Mouse (Mus musculus): ENCODE data around the gene Clcnkb. TPM values are rescaled to one million over a fixed set of nuclear protein-coding genes. Genes with fewer than 3 reads are reported as not detected.

The Clcnkb gene
- polyA plus RNA-seq, 1 experiment from 2014 or later = not detected

DNA sequence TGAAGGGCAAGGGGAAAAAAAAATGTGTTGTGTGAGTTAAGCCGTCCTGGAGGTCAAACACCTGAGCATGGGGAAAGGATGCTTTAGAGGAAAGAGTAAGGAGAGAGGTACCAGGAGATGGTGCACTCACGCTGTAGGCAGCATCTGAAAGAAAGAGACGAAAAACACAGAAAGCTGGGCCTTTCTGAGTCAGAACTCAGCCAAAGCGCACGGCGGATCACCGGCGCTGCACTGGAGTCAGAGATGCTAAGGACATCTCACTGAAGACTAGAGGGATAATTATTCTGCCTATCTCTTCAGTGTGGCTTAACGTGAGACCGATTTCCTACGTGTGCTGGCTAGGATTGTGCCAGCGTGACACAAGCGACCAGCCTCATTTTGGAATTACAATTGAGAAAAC is 12.1 kb upstream of the Clcnkb start:
- ATAC-seq (no peak), DNase-seq (ENCODE audit: low spot score) (no peak)
- no peaks in the 10 kb centered on the region for H3K9me3 ChIP-seq (replicated peaks; ENCODE audit: control insufficient read depth, low read length)
- H3K27me3 ChIP-seq (replicated peaks; ENCODE audit: control insufficient read depth, insufficient read depth, low read length) = no peaks in the 10 kb centered on the region
- H3K36me3 ChIP-seq (ENCODE audit: control insufficient read depth, insufficient read depth, low read length) = no peaks in the 10 kb centered on the region
- H3K4me2 ChIP-seq (ENCODE audit: low read length) = no peak overlapping the region
- H3K27ac ChIP-seq (ENCODE audit: low read depth, low read length) = no peak overlapping the region
- 86% methylated on average over 13 of the region's 13 CpGs for WGBS
- H3K4me3 ChIP-seq (ENCODE audit: low read depth, low read length) = no peak overlapping the region
- H3K4me1 ChIP-seq (ENCODE audit: control insufficient read depth, insufficient read depth, low read length) = no peaks in the 10 kb centered on the region
- H3K9ac ChIP-seq (ENCODE audit: low read length) = no peak overlapping the region

DNA sequence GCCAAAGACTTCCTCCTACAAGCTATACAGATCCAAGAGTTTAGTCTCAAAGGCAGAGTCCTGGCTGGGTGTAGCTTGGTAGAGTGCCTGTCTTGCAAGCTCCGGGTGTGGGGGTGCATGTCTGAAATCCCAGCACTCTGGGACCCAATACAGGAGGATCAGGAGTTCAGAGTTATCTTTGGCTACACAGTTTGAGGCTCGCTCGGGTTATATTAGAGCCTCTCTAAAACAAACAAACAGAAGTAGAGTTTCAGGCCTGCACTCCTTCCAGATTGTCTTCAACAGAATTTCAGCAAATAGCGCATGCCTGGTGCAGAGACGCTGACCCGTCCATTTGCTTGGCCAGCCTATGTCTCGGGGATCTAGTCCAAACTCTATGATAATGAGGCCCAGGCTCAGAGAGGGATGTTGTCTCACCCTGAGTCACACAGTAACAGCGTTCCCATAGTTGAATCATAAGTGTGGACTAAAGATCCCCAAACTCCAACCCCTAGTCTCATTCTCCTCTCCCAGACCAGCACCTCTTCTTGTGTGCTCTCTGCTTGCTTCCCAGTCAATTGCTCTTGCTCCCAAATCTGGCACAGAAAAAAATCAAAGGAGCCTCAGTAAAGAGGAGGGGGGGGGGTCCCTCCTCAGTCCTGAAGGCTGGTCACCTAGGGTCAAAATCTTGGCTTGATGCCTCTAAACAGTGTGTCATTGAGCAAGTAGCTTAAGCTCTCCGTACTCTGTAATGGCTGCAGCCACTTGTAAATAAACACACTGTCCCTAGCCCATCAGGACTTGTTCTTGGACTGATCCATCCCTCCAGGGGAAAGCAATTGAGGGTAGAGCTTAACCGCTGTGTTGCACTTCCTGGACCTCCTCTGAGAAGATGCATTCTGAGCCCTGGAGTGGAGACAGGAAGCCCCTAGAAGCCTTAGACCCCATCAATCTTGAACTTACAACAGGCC is 11.3 kb upstream of the Clcnkb start:
- no peaks in the 10 kb centered on the region for H3K9me3 ChIP-seq (replicated peaks; ENCODE audit: control insufficient read depth, low read length)
- H3K4me2 ChIP-seq (ENCODE audit: low read length) = no peak overlapping the region
- no peak overlapping the region for H3K9ac ChIP-seq (ENCODE audit: low read length)
- H3K36me3 ChIP-seq (ENCODE audit: control insufficient read depth, insufficient read depth, low read length) = no peaks in the 10 kb centered on the region
- DNase-seq (ENCODE audit: low spot score) (peak; percentile 8), ATAC-seq (no peak)
- no peaks in the 10 kb centered on the region for H3K4me1 ChIP-seq (ENCODE audit: control insufficient read depth, insufficient read depth, low read length)
- H3K4me3 ChIP-seq (ENCODE audit: low read depth, low read length) = no peak overlapping the region
- H3K27ac ChIP-seq (ENCODE audit: low read depth, low read length) = no peak overlapping the region
- WGBS = 83% methylated on average over 10 of the region's 10 CpGs
- H3K27me3 ChIP-seq (replicated peaks; ENCODE audit: control insufficient read depth, insufficient read depth, low read length) = no peaks in the 10 kb centered on the region

DNA sequence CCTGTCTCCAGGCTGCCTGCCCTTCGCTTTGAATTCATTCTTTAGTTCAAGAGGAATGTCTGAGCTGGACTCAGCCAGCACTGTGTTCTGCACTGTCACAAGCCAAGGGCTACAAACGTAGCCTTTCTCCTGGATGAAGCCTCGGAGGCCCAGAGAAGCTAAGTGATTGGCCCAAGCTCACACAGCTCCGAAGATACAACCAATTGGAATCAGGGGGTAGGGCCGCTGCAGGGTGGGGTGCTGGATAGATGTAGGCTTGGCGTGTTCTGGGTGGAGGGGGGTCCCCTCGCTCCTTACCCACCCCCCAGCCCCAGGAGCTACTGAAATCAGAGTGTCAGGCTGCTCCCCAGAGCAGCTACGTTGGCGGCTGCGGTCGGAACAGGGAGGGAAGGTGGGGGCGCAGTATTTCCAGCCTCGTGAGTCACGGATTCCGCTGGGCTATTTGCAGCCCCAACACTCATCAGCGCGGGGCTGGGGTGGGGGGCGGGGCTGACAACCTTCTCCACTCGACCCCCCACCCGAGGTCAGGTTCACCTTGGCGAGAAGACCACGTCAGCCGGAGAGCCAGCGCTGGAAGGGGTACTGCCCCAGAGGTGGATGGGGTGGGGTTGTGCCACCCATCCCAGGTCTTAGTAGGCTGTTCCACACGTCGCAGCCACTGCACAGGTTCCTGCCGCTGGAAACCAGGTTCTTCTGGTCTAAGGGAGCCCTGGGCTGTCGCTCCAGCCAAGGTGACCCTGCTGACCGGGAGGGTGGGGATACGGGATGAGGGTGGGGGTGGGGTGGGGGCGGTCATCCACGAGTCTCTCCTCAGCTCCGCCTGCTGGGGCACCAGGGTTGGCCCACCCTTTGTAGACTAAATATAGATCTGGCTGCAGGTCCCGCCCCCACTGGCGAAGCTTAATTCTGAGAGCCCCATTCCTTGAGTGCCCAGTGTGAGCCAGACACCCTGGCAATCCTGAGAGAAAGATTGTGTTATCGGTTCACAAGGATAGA is 10.0 kb upstream of the Clcnkb start:
- Histone ChIP-seq H3K4me2 (ENCODE audit: low read length) (peak overlapping the region; percentile 70), H3K36me3 (ENCODE audit: control insufficient read depth, insufficient read depth, low read length) (no peaks in the 10 kb centered on the region), H3K4me3 (ENCODE audit: low read depth, low read length) (peak overlapping the region; percentile 37), H3K9me3 (replicated peaks; ENCODE audit: control insufficient read depth, low read length) (no peaks in the 10 kb centered on the region), H3K4me1 (ENCODE audit: control insufficient read depth, insufficient read depth, low read length) (no peaks in the 10 kb centered on the region), H3K27ac (ENCODE audit: low read depth, low read length) (no peak overlapping the region), H3K27me3 (replicated peaks; ENCODE audit: control insufficient read depth, insufficient read depth, low read length) (no peaks in the 10 kb centered on the region), H3K9ac (ENCODE audit: low read length) (peak overlapping the region; percentile 58)
- ATAC-seq (peak; percentile 96), DNase-seq (ENCODE audit: low spot score) (peak; percentile 74)
- 5% methylated on average over 36 of the region's 36 CpGs for WGBS

DNA sequence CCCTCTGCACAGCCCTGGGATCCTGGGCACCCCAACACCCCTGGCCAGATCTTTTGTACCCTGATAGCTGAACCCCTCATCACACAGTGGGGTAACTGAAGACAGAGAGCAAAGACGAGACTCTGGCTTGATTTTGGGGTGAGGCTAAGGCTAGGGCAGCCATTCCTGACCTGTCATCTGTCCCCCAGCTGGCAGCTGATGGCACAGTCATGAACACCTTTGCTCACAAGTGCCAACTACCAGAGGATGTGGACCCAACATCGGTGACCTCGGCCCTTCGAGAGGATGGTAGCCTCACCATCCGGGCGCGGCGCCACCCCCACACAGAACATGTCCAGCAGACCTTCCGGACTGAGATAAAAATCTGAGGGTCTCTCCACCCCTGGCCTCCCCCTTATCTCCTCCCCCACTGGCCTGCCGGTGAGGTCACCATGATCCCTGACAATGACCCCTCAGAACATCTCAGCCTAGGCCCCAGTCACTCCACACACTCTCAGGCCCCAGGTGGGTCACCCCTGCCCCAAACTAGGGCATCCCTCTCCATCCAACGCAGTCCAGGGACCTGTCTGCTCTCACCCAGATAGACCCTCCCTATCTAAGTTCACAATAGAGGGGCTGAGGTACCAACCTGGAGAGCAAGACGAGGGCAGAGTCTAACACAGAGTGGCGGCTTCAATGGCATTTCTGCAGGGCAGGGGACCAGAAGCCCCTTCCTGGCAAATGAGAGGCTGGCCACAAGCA is 8.0 kb upstream of the Clcnkb start:
- Histone ChIP-seq H3K9me3 (replicated peaks; ENCODE audit: control insufficient read depth, low read length) (no peaks in the 10 kb centered on the region), H3K9ac (ENCODE audit: low read length) (no peak overlapping the region), H3K4me1 (ENCODE audit: control insufficient read depth, insufficient read depth, low read length) (no peaks in the 10 kb centered on the region), H3K4me3 (ENCODE audit: low read depth, low read length) (no peak overlapping the region), H3K27ac (ENCODE audit: low read depth, low read length) (no peak overlapping the region), H3K27me3 (replicated peaks; ENCODE audit: control insufficient read depth, insufficient read depth, low read length) (no peaks in the 10 kb centered on the region), H3K36me3 (ENCODE audit: control insufficient read depth, insufficient read depth, low read length) (no peaks in the 10 kb centered on the region), H3K4me2 (ENCODE audit: low read length) (no peak overlapping the region)
- ATAC-seq (no peak), DNase-seq (ENCODE audit: low spot score) (no peak)
- WGBS = 89% methylated on average over 13 of the region's 13 CpGs

DNA sequence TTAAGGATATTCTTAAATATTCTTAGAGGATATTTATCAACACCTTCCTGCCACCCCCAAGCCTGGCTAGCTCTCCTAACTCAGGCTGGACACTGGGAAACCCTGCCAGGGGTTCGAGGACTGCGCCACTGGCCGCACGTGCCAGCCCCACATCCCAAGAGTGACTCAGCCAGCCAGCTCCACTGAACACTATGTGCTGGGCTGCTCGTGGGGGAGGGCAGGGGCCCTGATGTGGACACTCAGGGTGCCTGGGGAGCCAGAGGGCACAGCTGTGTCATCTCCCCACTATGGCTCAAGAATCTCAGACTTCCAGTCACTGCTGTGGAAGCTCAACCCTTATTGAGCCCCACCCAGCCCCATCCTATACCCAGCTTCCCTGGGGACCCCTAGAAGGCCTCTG is 7.5 kb upstream of the Clcnkb start:
- Histone ChIP-seq H3K4me3 (ENCODE audit: low read depth, low read length) (no peak overlapping the region), H3K9ac (ENCODE audit: low read length) (no peak overlapping the region), H3K27me3 (replicated peaks; ENCODE audit: control insufficient read depth, insufficient read depth, low read length) (no peaks in the 10 kb centered on the region), H3K4me2 (ENCODE audit: low read length) (no peak overlapping the region), H3K9me3 (replicated peaks; ENCODE audit: control insufficient read depth, low read length) (no peaks in the 10 kb centered on the region), H3K4me1 (ENCODE audit: control insufficient read depth, insufficient read depth, low read length) (no peaks in the 10 kb centered on the region), H3K36me3 (ENCODE audit: control insufficient read depth, insufficient read depth, low read length) (no peaks in the 10 kb centered on the region), H3K27ac (ENCODE audit: low read depth, low read length) (no peak overlapping the region)
- no peak for ATAC-seq
- WGBS = 83% methylated on average over 5 of the region's 5 CpGs
- DNase-seq (ENCODE audit: low spot score) = no peak

DNA sequence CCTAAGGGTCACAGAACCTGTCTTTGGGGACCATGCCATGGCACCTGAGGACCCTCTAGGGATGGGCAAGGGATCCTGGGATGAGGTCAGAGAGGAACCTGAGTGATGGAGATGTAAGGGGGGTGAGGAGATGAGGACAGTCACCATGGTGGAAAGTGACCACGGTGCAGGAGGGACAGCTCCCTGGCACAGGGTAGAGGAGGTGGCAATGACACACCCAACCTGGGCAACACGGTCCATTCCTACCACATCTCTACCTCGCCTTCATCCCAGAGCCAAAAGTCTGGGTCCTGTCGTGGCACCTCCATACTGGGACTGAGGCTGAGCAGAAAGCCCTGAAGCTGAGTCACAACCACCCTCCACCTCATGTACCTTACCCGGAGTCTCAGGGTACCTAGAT is 7.0 kb upstream of the Clcnkb start:
- Histone ChIP-seq H3K27ac (ENCODE audit: low read depth, low read length) (no peak overlapping the region), H3K36me3 (ENCODE audit: control insufficient read depth, insufficient read depth, low read length) (no peaks in the 10 kb centered on the region), H3K9me3 (replicated peaks; ENCODE audit: control insufficient read depth, low read length) (no peaks in the 10 kb centered on the region), H3K9ac (ENCODE audit: low read length) (no peak overlapping the region), H3K4me2 (ENCODE audit: low read length) (no peak overlapping the region), H3K4me1 (ENCODE audit: control insufficient read depth, insufficient read depth, low read length) (no peaks in the 10 kb centered on the region), H3K27me3 (replicated peaks; ENCODE audit: control insufficient read depth, insufficient read depth, low read length) (no peaks in the 10 kb centered on the region), H3K4me3 (ENCODE audit: low read depth, low read length) (no peak overlapping the region)
- 70% methylated on average over 5 of the region's 5 CpGs for WGBS
- DNase-seq (ENCODE audit: low spot score) (no peak), ATAC-seq (no peak)

DNA sequence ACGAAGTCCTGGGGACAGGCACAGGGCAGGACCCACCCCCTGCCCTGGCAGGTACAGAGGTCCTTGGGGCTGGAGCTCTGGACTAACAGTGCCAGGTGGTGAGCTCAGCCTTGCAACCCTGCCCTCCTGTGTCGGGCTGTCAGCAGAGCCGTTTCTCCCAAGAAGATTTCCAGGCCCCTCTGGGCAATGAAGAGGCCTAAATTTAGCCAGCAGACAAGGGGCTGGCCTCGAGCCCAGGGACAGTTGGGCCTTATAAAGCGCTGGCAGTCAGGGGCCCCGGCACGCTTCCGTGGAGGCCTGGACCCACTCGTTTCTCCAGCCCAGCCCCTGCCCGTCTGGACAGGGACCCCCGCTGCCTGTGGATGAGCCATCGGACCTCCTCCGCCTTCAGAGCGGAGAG is 5.6 kb upstream of the Clcnkb start:
- Histone ChIP-seq H3K27me3 (replicated peaks; ENCODE audit: control insufficient read depth, insufficient read depth, low read length) (no peaks in the 10 kb centered on the region), H3K4me2 (ENCODE audit: low read length) (no peak overlapping the region), H3K4me1 (ENCODE audit: control insufficient read depth, insufficient read depth, low read length) (no peaks in the 10 kb centered on the region), H3K36me3 (ENCODE audit: control insufficient read depth, insufficient read depth, low read length) (no peaks in the 10 kb centered on the region), H3K4me3 (ENCODE audit: low read depth, low read length) (no peak overlapping the region), H3K9ac (ENCODE audit: low read length) (no peak overlapping the region), H3K27ac (ENCODE audit: low read depth, low read length) (no peak overlapping the region), H3K9me3 (replicated peaks; ENCODE audit: control insufficient read depth, low read length) (no peaks in the 10 kb centered on the region)
- ATAC-seq = no peak
- DNase-seq (ENCODE audit: low spot score) = no peak
- WGBS = 67% methylated on average over 14 of the region's 14 CpGs

DNA sequence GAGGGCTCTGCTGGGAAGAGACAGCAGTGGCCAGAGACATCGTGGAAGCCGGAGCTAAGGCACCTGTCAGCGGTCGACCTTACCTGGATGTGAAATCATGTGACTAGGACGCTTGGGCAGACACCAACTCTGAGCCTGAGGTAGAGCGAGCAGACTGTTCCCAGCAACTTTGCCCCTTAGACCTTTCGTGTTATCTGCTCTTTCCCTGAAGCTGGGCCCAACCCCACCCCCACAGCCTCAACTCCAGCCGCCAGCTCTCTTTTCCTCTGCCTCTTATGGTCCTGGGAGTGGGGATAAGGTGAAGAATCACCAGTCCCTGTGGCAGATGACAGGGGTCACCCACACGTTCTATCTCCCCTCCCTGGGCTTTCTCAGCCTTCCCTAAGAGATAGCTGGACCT is 5.1 kb upstream of the Clcnkb start:
- H3K9me3 ChIP-seq (replicated peaks; ENCODE audit: control insufficient read depth, low read length) = no peaks in the 10 kb centered on the region
- H3K4me1 ChIP-seq (ENCODE audit: control insufficient read depth, insufficient read depth, low read length) = no peaks in the 10 kb centered on the region
- no peaks in the 10 kb centered on the region for H3K36me3 ChIP-seq (ENCODE audit: control insufficient read depth, insufficient read depth, low read length)
- H3K4me3 ChIP-seq (ENCODE audit: low read depth, low read length) = no peak overlapping the region
- no peak overlapping the region for H3K4me2 ChIP-seq (ENCODE audit: low read length)
- no peak overlapping the region for H3K9ac ChIP-seq (ENCODE audit: low read length)
- WGBS = 55% methylated on average over 9 of the region's 9 CpGs
- no peaks in the 10 kb centered on the region for H3K27me3 ChIP-seq (replicated peaks; ENCODE audit: control insufficient read depth, insufficient read depth, low read length)
- H3K27ac ChIP-seq (ENCODE audit: low read depth, low read length) = no peak overlapping the region
- ATAC-seq (no peak), DNase-seq (ENCODE audit: low spot score) (no peak)

Measured in forebrain, embryonic 14.5 days (tissue).